Mouse (Mus musculus) bone marrow macrophage, adult 2 months (primary cell): ENCODE measurements around the gene Spats2.

Experiments used
- CTCF ChIP-seq: IDR thresholded peaks from 2 replicates; pipeline ENCODE4 v1.5.1; 2012; ENCODE audit warnings: low read depth, mild to moderate bottlenecking, low read length, moderate library complexity
- POLR2A ChIP-seq: IDR thresholded peaks from 2 replicates; pipeline ENCODE4 v1.6.1; 2012; ENCODE audit warnings: mild to moderate bottlenecking, low read depth, low read length, borderline replicate concordance

- TF ChIP-seq POLR2A (no peak), CTCF (no peak)
These were observed 1.2 kb downstream of the Spats2 start for GRCm38 (mm10) chr15:99126816-99127365.
